Mouse (Mus musculus): ENCODE measurements around the gene Rassf4. TPM values are rescaled to one million over a fixed set of nuclear protein-coding genes. Genes with fewer than 3 reads are reported as not detected.
A peak's percentile ranks its signal among the peaks of the same experiment; 100 is the strongest.

Rassf4 gene
- polyA plus RNA-seq, 1 experiment from 2014 or later, result 10.0 TPM

GRCm38 (mm10) chr6:116676355-116676913 lies 2.7 kb upstream of the Rassf4 start:
- no peak overlapping the region for H3K4me3 ChIP-seq (ENCODE audit: low read depth, low read length)
- WGBS, result 53% methylated on average over 10 of the region's 10 CpGs
- no peaks in the 10 kb centered on the region for H3K36me3 ChIP-seq (ENCODE audit: insufficient read depth, low read length)
- H3K27ac ChIP-seq (ENCODE audit: low read length), result no peak overlapping the region
- no peak overlapping the region for H3K4me2 ChIP-seq (replicated peaks; ENCODE audit: low read depth, low read length)
- TF ChIP-seq CTCF (IDR thresholded peaks at IDR 0.05), result no peak
- no peak for TF ChIP-seq EP300 (IDR thresholded peaks at IDR 0.05)
- no peak overlapping the region for H3K9ac ChIP-seq (replicated peaks; ENCODE audit: low read depth)
- DNase-seq (ENCODE audit: low spot score) (peak; percentile 14), ATAC-seq (no peak)
- H3K4me1 ChIP-seq (ENCODE audit: insufficient read depth, low read depth, low read length), result peaks cover 10% of the 10 kb centered on the region; the same call in 1 of the 2 replicates
- no peaks in the 10 kb centered on the region for H3K27me3 ChIP-seq (replicated peaks; ENCODE audit: insufficient read depth, low read length)
- H3K9me3 ChIP-seq (ENCODE audit: low read length), result no peaks in the 10 kb centered on the region

- no peak; the same call in 1 of the 2 replicates for ATAC-seq
- Histone ChIP-seq H3K9ac (replicated peaks; ENCODE audit: low read depth) (peak overlapping the region; percentile 23; the same call in 1 of the 2 replicates), H3K27me3 (replicated peaks; ENCODE audit: insufficient read depth, low read length) (no peaks in the 10 kb centered on the region)
Observed at GRCm38 (mm10) chr6:116674283-116674886, 633 bp upstream of the Rassf4 start.

GRCm38 (mm10) chr6:116672349-116672748 lies 1.4 kb downstream of the Rassf4 start:
- no peaks in the 10 kb centered on the region for H3K36me3 ChIP-seq (ENCODE audit: insufficient read depth, low read length)
- H3K27ac ChIP-seq (ENCODE audit: low read length), result no peak overlapping the region
- no peak overlapping the region for H3K4me2 ChIP-seq (replicated peaks; ENCODE audit: low read depth, low read length)
- H3K9me3 ChIP-seq (ENCODE audit: low read length), result no peaks in the 10 kb centered on the region
- H3K4me3 ChIP-seq (ENCODE audit: low read depth, low read length), result no peak overlapping the region
- WGBS, result 66% methylated on average over 5 of the region's 5 CpGs
- ATAC-seq, result no peak
- peaks cover 10% of the 10 kb centered on the region; the same call in 1 of the 2 replicates for H3K4me1 ChIP-seq (ENCODE audit: insufficient read depth, low read depth, low read length)
- H3K9ac ChIP-seq (replicated peaks; ENCODE audit: low read depth), result no peak overlapping the region
- TF ChIP-seq CTCF (IDR thresholded peaks at IDR 0.05), result no peak
- no peak for TF ChIP-seq EP300 (IDR thresholded peaks at IDR 0.05)
- no peak for DNase-seq (ENCODE audit: low spot score)
- H3K27me3 ChIP-seq (replicated peaks; ENCODE audit: insufficient read depth, low read length), result no peaks in the 10 kb centered on the region

More at GRCm38 (mm10) chr6:116674283-116674886, 633 bp upstream of the Rassf4 start:
- Histone ChIP-seq H3K27ac (ENCODE audit: low read length) (peak overlapping the region; percentile 66), H3K4me2 (replicated peaks; ENCODE audit: low read depth, low read length) (peak overlapping the region; percentile 69), H3K9me3 (ENCODE audit: low read length) (no peaks in the 10 kb centered on the region), H3K4me3 (ENCODE audit: low read depth, low read length) (peak overlapping the region; percentile 42), H3K4me1 (ENCODE audit: insufficient read depth, low read depth, low read length) (peaks cover 10% of the 10 kb centered on the region; the same call in 1 of the 2 replicates), H3K36me3 (ENCODE audit: insufficient read depth, low read length) (no peaks in the 10 kb centered on the region)
- DNase-seq (ENCODE audit: low spot score), result peak; percentile 17
- 19% methylated on average over 16 of the region's 16 CpGs for WGBS
- no peak for TF ChIP-seq CTCF (IDR thresholded peaks at IDR 0.05)
- TF ChIP-seq EP300 (IDR thresholded peaks at IDR 0.05), result no peak

- Histone ChIP-seq H3K9me3 (ENCODE audit: low read length) (no peaks in the 10 kb centered on the region), H3K4me2 (replicated peaks; ENCODE audit: low read depth, low read length) (no peak overlapping the region), H3K9ac (replicated peaks; ENCODE audit: low read depth) (no peak overlapping the region), H3K36me3 (ENCODE audit: insufficient read depth, low read length) (no peaks in the 10 kb centered on the region), H3K27ac (ENCODE audit: low read length) (no peak overlapping the region), H3K27me3 (replicated peaks; ENCODE audit: insufficient read depth, low read length) (no peaks in the 10 kb centered on the region), H3K4me3 (ENCODE audit: low read depth, low read length) (no peak overlapping the region), H3K4me1 (ENCODE audit: insufficient read depth, low read depth, low read length) (peaks cover 10% of the 10 kb centered on the region; the same call in 1 of the 2 replicates)
- DNase-seq (ENCODE audit: low spot score) (no peak), ATAC-seq (no peak)
- TF ChIP-seq CTCF (IDR thresholded peaks at IDR 0.05) (no peak), EP300 (IDR thresholded peaks at IDR 0.05) (no peak)
- whole genome bisulfite sequencing, result 93% methylated on average over 4 of the region's 4 CpGs
Observed at GRCm38 (mm10) chr6:116671768-116672167, 2.0 kb downstream of the Rassf4 start.

GRCm38 (mm10) chr6:116671031-116671430 lies 2.7 kb downstream of the Rassf4 start:
- ATAC-seq, result no peak
- TF ChIP-seq EP300 (IDR thresholded peaks at IDR 0.05) (no peak), CTCF (IDR thresholded peaks at IDR 0.05) (no peak)
- H3K4me3 ChIP-seq (ENCODE audit: low read depth, low read length), result no peak overlapping the region
- no peak overlapping the region for H3K27ac ChIP-seq (ENCODE audit: low read length)
- H3K4me1 ChIP-seq (ENCODE audit: insufficient read depth, low read depth, low read length), result peaks cover 10% of the 10 kb centered on the region; the same call in 1 of the 2 replicates
- H3K36me3 ChIP-seq (ENCODE audit: insufficient read depth, low read length), result no peaks in the 10 kb centered on the region
- H3K4me2 ChIP-seq (replicated peaks; ENCODE audit: low read depth, low read length), result no peak overlapping the region
- H3K27me3 ChIP-seq (replicated peaks; ENCODE audit: insufficient read depth, low read length), result no peaks in the 10 kb centered on the region
- peak; percentile 21 for DNase-seq (ENCODE audit: low spot score)
- WGBS, result 42% methylated on average over 4 of the region's 5 CpGs
- H3K9ac ChIP-seq (replicated peaks; ENCODE audit: low read depth), result no peak overlapping the region
- H3K9me3 ChIP-seq (ENCODE audit: low read length), result no peaks in the 10 kb centered on the region

DNA sequence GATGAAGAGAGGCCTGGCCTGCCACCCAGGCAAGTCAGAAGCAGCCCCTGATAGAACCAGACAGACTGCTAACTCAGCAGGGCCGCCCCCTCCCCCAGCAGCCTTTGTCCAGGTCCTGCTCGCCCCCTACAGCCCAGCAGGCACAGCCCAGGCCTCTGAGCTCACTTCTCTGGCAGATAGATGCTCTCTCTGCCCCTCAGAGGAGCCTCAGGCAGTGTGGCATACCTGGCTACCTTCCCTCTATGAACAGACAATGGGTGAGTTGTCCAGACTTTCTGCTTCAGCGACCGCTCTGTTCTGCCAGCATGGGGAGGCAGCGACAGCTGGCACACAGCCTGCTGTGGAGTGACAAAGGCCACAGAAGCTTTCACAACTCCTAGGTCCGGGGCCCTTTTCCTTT lies 3.6 kb downstream of the Rassf4 start:
- 54% methylated on average over 6 of the region's 6 CpGs for WGBS
- DNase-seq (ENCODE audit: low spot score) (no peak), ATAC-seq (no peak)
- Histone ChIP-seq H3K27me3 (replicated peaks; ENCODE audit: insufficient read depth, low read length) (no peaks in the 10 kb centered on the region), H3K4me3 (ENCODE audit: low read depth, low read length) (no peak overlapping the region), H3K36me3 (ENCODE audit: insufficient read depth, low read length) (no peaks in the 10 kb centered on the region), H3K27ac (ENCODE audit: low read length) (no peak overlapping the region), H3K9ac (replicated peaks; ENCODE audit: low read depth) (no peak overlapping the region), H3K4me1 (ENCODE audit: insufficient read depth, low read depth, low read length) (peaks cover 10% of the 10 kb centered on the region; the same call in 1 of the 2 replicates), H3K4me2 (replicated peaks; ENCODE audit: low read depth, low read length) (no peak overlapping the region), H3K9me3 (ENCODE audit: low read length) (no peaks in the 10 kb centered on the region)
- TF ChIP-seq EP300 (IDR thresholded peaks at IDR 0.05), result no peak
- TF ChIP-seq CTCF (IDR thresholded peaks at IDR 0.05), result peak; percentile 19; the same call in 1 of the 2 replicates

Measured in lung, postnatal 0 days (tissue).